Mouse (Mus musculus) thymus, postnatal 14 days (tissue): Measurements from ENCODE around the gene Tars2.

Source experiments
- DNase-seq: peaks from one replicate; pipeline ENCODE4 v3.0.0; 2021

The Tars2 gene

DNA sequence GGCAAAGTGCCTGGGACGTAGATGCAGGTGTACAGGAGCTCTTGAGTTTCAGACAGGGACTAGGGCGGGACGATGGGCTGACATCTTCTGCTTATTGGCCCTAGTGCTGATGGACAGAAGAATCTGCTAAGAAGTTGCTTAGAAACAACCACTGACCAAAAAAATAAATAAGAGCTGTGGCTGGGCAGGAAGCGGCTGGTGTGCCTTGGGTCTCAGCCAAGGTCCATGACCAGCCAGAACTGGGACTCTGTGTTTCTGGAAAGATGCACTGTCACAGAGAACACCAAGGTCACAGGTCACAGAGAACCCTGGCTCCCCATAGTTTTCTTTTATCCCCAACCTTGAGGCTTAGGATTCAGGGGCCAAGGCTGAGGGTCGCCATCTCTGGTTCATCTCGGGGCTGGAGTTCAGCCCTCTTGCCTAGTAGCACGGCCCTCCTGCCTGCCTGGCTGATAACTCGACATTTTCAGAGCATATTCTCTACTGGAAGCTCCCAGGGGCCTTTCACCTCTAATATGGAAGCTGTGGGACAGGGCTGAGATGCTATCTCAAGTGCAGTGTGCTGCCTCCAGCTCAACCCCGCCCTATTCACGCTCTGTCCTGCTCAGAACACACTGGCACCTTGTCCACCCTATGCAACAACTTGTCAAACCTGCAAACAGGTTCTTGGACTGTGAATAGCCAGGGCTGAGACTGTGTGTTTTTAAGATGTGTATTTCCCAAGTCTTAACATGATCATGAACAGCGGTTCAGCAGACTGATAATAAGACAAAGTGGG is 27.1 kb downstream of the Tars2 start:
- DNase-seq: no peak

DNA sequence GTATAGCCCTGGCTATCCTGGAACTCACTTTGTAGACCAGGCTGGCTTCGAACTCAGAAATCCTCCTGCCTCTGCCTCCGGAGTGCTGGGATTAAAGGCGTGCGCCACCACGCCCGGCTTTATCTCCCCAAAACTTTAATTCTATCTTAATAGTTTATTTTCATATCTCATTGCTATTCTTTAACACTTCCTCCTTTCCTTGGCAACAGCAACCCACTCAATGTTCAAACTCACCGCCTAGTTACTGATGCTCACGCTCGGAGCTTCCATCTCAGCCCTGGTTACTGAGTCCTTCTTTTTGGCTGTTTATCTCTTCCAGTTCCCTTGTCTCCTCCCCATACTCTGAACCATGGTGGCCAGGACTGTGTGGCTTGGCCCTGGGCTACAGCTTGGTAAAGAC is 27.7 kb downstream of the Tars2 start:
- no peak for DNase-seq

DNA sequence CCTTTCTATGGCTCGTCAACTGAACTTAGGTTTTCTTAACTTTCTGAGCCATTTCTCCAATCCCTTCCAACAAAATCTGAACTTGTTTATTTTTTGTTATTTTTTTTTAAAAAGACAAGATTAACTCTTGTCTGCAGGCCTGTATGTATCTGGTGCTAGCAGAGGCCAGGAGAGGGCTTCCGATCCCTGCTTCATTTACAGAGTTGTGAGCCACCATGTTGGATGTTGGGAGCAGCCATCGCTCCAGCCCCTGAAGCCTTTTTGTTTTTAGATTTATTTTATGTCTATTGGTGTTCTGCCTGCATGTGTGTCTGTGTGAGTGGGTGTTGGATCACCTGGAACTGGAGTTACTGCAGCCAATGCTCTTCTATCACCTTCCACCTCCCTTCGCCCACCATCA is 28.2 kb downstream of the Tars2 start:
- DNase-seq: no peak

- no peak for DNase-seq
Observed at GRCm38 (mm10) chr3:95730431-95730830, 29.6 kb downstream of the Tars2 start.

- no peak for DNase-seq
Observed at GRCm38 (mm10) chr3:95728906-95729305, 31.1 kb downstream of the Tars2 start.

DNA sequence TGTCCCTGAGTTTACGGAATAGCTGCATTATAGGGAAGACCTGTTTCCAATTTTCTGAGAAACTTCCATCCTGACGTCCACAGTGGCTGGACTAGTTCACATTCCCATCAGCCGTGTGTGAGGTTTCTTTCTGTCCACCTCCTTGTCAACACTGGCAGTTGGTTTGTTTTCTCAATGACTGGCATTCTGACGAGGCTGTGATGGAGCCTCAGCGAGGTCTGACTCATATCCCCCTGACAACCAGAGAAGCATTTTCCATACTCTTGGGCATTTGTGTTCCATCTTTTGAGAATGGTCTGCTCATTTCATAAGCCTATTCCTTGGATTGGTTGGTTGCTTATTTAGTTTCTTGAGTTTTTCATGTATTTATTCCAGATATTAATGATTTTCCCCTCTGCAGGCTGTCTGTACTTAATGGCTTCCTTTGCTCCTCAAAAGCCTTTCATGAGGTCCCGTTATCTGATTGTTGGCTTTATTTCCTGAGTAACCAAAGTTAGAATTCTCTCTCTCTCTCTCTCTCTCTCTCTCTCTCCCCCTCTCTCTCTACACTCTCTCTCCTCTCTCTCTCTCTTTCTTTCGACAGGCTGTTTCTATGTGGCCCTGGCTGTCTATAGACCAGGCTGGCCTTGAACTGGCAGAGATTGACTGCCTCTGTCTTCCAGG is 33.2 kb downstream of the Tars2 start:
- no peak for DNase-seq

DNA sequence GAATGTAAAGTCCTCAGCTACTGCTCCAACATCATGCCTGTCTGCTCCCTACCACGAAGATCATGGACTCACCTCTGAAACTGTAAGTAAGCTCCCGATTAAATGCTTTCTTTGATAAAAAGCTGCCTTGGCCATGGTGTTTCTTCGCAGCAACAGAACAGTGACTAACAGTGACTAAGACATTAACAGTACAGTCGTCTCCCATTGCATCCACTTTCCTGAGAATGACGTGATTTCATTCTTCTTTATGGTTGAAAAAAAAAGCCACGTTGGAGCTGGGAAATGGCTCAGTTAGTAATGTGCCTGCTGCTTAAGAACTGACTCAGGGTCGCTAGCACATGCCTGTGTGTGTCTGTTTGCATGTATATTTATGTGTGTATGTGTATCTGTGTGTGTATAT is 34.1 kb downstream of the Tars2 start:
- DNase-seq: no peak

DNA sequence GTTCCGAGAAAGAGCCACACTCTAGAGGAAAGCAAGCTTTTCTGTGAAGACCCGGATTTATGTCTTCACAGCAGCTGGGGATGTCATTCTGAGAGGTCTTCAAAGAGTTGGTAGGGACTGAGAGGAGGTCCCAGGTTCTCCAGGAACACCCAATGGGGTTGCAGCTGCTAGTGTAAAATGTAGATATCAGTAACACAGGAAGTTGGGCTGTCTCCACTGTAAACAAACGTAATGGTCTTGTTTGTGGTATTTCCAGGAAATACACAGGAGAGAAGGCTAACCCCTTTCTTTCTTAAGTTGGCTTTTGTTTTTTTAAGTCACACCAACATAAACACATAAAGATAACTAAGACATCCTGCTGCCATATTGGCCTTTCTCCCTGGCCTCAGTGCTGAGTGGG is 37.6 kb downstream of the Tars2 start:
- DNase-seq: no peak

DNA sequence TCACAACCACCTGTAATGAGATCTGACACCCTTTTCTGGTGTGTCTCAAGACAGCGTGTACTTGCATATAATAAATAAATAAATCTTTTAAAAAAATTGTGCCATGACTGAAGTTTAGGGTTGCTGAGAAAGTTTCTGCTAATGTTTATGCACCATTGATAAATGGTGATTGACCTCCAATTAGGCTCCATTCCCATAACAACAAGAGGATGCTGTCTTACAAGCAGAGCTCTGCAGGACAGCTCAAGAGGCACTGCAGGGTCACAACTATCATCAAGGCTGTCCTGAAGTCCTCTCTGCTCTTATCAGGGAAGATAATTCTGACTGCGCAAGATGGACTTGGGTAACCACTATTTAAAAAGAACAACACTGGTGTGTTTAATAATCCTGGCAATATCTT is 41.9 kb downstream of the Tars2 start:
- no peak for DNase-seq

GRCm38 (mm10) chr3:95716075-95716474 is 43.9 kb downstream of the Tars2 start:
- no peak for DNase-seq

GRCm38 (mm10) chr3:95709967-95710366 is 50.0 kb downstream of the Tars2 start:
- DNase-seq: no peak

GRCm38 (mm10) chr3:95709044-95709443 is 51.0 kb downstream of the Tars2 start:
- DNase-seq: peak; percentile 17

DNA sequence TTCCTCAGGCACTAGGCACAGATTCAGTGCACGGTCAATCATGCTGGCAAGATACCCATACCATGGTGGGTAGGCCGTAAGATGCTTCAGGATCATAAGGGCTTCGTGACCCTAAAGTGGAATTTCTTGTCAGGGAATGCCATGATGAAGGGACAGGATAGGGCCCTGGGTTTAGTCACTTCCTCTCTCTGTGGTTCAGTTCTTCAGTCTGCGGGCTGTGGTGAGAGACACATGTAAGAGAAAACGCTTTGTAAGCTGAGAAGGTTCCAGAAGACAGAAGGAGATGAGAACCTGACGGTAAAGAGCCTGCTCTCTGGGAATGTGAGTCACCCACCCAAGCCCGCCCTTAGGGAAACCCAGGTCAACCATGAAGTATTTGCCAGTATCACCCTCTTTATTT is 52.5 kb downstream of the Tars2 start:
- DNase-seq: peak; percentile 42

DNA sequence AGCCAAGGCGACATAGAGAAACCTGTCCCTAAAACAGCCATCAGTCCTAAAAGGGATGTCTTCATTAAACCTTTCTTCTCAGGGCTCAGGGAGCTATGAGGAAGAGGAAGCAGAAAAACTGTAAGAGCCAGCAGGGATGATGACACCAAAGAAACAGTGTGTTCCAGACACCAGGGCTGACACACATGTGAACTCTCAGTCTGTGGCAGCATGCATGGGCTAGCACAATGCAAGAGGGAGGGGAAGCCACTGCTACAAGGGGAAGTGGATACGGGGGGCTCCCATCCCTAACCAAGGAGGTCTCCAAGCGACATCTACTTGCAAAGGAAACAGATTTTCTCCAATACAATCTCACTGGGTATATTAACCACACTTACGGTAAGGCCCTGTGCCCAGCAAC is 53.7 kb downstream of the Tars2 start:
- no peak for DNase-seq

- DNase-seq: no peak
Observed at GRCm38 (mm10) chr3:95704612-95705011, 55.4 kb downstream of the Tars2 start.

- no peak for DNase-seq
Observed at GRCm38 (mm10) chr3:95703276-95703675, 56.7 kb downstream of the Tars2 start.

DNA sequence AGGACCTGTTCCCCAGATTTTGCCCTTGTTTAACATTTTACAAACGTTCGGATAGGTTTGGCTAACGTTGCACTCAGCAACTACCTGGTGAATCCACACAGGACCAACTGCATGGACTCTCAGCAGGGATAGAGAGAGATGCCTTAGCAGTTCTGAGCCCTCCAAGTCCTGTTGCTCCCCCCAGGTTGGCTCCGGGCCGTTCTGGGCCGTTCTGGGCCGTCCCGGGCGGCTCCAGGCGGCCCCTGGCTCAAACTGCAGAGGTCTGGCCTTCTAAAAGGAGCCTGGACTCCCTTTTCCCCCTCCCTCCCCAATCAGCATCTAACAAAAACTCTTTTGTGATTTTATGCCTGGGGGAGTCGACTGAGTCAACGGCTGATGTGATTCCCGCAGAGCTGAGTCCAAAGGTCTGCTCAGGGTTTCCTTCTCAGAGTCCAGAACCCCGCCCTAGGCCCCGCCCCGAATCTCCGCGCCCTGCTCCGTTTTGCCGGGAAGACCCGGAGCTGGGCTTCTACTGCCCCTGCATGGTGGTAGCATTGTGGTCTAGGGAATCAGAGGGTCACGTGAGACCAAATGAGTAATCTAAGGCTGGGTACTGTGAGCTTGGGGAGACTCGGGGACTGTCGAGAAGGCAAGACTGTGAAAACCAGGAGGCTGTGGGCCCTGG is 58.0 kb downstream of the Tars2 start:
- DNase-seq: no peak

- no peak for DNase-seq
Observed at GRCm38 (mm10) chr3:95701085-95701484, 58.9 kb downstream of the Tars2 start.

GRCm38 (mm10) chr3:95700233-95700681 is 59.7 kb downstream of the Tars2 start:
- no peak for DNase-seq

GRCm38 (mm10) chr3:95698286-95698685 is 61.7 kb downstream of the Tars2 start:
- DNase-seq: no peak

GRCm38 (mm10) chr3:95696360-95696759 is 63.6 kb downstream of the Tars2 start:
- no peak for DNase-seq

DNA sequence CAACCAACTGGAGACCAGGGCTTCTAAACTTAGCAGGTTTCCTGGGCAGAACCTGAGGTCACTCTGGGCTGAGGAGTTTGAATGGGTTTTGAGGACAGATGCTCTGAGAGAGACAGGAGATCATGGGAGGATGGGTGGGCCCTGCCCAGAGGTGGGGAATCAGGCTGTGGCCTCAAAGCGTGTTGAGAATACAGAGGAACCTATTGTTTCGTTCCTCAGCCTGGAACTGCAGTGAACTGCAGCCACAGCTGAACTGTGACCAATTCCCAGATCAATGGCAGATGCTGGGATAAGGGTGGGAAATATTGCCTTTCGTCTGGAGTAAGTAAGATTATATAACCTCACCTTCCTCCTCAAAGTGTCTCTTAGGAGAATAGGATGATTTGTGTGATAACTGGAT is 64.2 kb downstream of the Tars2 start:
- DNase-seq: no peak

- no peak for DNase-seq
Observed at GRCm38 (mm10) chr3:95694808-95695703, 65.0 kb downstream of the Tars2 start.
